Mouse (Mus musculus) hindbrain, postnatal 0 days (tissue): ENCODE measurements at regions not wholly inside any gene's neighbourhood (a gene's known extent, or its start where the extent isn't known, plus 50 kb on each side); places are given as distances from the start of the nearest gene placed in this dataset.

ENCODE experiments used
- ATAC-seq: fragments of 200-750 bp; cut with Nextera tagmentation; 2 replicates; pipeline ENCODE4 v1.8.0; 2017; ENCODE audit warnings: mild to moderate bottlenecking, moderate TSS enrichment, moderate library complexity
- DNase-seq: peaks from one replicate; pipeline ENCODE4 v3.0.0-alpha.2; 2015; ENCODE audit warnings: low spot score
- H3K27ac ChIP-seq: fragments of 300-500 bp; sonication (generic); 2 replicates; pipeline ENCODE4 v1.5.1; 2014; ENCODE audit warnings: mild to moderate bottlenecking
- H3K27me3 ChIP-seq: fragments of 300-500 bp; sonication (generic); 2 replicates; pipeline ENCODE4 v1.6.1; 2014; ENCODE audit warnings: low read length, mixed read lengths; ENCODE audit not compliant: insufficient read depth
- H3K36me3 ChIP-seq: fragments of 300-500 bp; sonication (generic); 2 replicates; pipeline ENCODE4 v1.6.1; 2014; ENCODE audit warnings: low read length, mixed read lengths; ENCODE audit not compliant: insufficient read depth
- H3K4me1 ChIP-seq: fragments of 300-500 bp; sonication (generic); 2 replicates; pipeline ENCODE4 v1.6.1; 2014; ENCODE audit warnings: antibody characterized with exemption, low read length, mixed read lengths; ENCODE audit not compliant: insufficient read depth
- H3K4me2 ChIP-seq: fragments of 300-500 bp; sonication (generic); 2 replicates; pipeline ENCODE4 v1.6.1; 2014; ENCODE audit warnings: low read depth, mild to moderate bottlenecking, low read length, moderate library complexity, mixed read lengths
- H3K4me3 ChIP-seq: fragments of 300-500 bp; sonication (generic); 2 replicates; pipeline ENCODE4 v1.5.1; 2014; ENCODE audit warnings: low read length
- H3K9ac ChIP-seq: fragments of 300-500 bp; sonication (generic); replicated peaks from 2 replicates; pipeline ENCODE4 v1.6.1; 2014; ENCODE audit warnings: mild to moderate bottlenecking, low read length, moderate library complexity, mixed read lengths
- H3K9me3 ChIP-seq: fragments of 300-500 bp; sonication (generic); 2 replicates; pipeline ENCODE4 v1.6.1; 2016; ENCODE audit warnings: low read length, mixed read lengths
- CTCF ChIP-seq: IDR thresholded peaks from 2 replicates; pipeline ENCODE4 v1.5.1; 2016; ENCODE audit warnings: antibody characterized with exemption, control low read depth, low read depth
- WGBS: fragments of 180-500 bp; shearing (Covaris S2); extraction: QIAGEN DNeasy Blood & Tissue Kit; methylation state at CpG from one replicate; pipeline ENCODE4 v1.1.7; 2014; 5-methylcytosine and 5-hydroxymethylcytosine counted together

DNA sequence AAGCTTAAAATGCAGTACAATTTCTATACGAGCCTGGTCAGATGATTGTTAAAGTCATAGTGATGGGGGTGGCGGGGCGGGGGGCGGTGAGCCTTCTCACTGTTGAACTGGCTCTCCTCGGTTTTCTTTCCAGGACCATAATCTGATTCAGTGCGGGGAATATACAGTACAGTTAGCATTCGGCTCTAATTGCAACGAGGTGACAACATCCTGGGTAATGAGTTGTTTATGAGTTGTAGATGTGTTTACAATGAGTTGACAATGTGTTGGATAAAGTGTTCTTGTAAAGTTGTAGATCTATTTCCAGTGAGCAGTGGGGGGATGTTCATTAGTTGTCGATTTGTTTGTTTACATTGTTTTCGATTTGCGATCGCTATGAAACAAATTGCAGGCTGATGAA, 440.6 kb upstream of the Dph6 start:
- ATAC-seq (no peak), DNase-seq (no peak)
- 82% methylated on average over 12 of the region's 12 CpGs for WGBS
- H3K27ac ChIP-seq: no peak overlapping the region
- no peak for TF ChIP-seq CTCF
- H3K4me3 ChIP-seq: no peak overlapping the region
- H3K9ac ChIP-seq: no peak overlapping the region
- no peaks in the 10 kb centered on the region for H3K9me3 ChIP-seq
- no peak overlapping the region for H3K4me2 ChIP-seq
- no peaks in the 10 kb centered on the region for H3K36me3 ChIP-seq
- no peaks in the 10 kb centered on the region for H3K27me3 ChIP-seq
- H3K4me1 ChIP-seq: no peaks in the 10 kb centered on the region

DNA sequence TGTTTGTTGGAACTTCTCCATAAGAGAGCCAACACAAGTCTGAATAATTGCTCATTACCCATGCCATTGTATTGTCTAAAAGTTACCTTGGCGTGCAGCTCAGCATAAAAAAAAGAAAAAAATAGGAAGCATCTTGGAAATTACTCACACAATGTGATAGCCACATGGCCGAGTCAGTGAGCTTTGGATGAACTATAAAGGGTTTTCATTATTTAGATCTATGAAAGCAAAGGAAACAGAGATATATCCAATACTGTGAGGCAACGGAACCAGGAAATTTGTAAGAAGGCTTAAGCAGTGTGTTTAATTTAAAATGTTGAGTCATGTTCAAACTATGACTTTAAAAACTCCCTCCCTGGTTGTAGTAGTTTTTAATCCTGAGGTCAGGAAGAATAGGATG, 446.7 kb upstream of the Dph6 start:
- ATAC-seq (no peak), DNase-seq (no peak)
- H3K9ac ChIP-seq: no peak overlapping the region
- no peak overlapping the region for H3K4me2 ChIP-seq
- H3K4me1 ChIP-seq: no peaks in the 10 kb centered on the region
- no peaks in the 10 kb centered on the region for H3K36me3 ChIP-seq
- TF ChIP-seq CTCF: no peak
- no peaks in the 10 kb centered on the region for H3K27me3 ChIP-seq
- no peak overlapping the region for H3K4me3 ChIP-seq
- WGBS: 82% methylated on average over 3 of the region's 3 CpGs
- H3K27ac ChIP-seq: no peak overlapping the region
- H3K9me3 ChIP-seq: no peaks in the 10 kb centered on the region

DNA sequence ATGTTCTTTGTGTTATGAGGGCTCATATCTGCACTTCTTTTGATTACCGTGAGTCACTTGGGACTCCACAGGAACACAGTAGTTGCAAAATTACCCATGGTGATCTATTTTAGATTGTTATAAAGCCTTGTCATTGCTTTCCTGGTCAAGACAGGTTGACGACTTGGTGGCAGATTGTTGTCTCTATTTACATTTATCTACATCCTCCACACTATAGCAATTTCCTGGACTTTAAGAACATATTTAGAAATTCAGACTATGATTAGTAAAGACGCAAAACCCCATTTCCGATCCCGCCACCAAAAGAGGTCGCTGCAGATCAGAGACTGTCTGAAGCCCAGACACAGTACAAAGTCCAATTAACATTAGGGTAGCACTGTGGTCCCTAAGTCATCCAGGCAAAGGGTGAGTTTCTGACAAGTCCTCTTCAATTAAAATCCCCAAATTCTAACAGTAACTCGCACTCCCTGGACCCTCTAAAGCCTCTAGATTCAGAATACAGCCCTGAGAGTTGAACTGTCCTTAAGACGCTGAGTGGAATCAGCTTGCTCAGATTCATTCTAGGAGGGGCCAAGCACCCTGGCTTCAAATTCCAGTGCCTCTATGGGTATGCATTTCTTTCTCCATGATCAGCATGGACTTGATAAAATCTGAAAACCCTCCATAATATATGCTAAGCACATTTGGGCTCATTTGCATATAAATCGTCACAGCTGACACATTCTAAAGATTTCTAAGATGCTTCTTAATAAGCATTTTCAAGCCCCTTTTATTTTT, 461.9 kb upstream of the BC052040 start:
- no peaks in the 10 kb centered on the region for H3K36me3 ChIP-seq
- H3K4me1 ChIP-seq: no peaks in the 10 kb centered on the region
- 66% methylated on average over 9 of the region's 9 CpGs for WGBS
- H3K27me3 ChIP-seq: no peaks in the 10 kb centered on the region
- DNase-seq: peak; percentile 5
- no peak for TF ChIP-seq CTCF
- no peak overlapping the region for H3K4me3 ChIP-seq
- no peak overlapping the region for H3K9ac ChIP-seq
- H3K27ac ChIP-seq: no peak overlapping the region
- no peak overlapping the region for H3K4me2 ChIP-seq
- ATAC-seq: no peak
- no peaks in the 10 kb centered on the region for H3K9me3 ChIP-seq

DNA sequence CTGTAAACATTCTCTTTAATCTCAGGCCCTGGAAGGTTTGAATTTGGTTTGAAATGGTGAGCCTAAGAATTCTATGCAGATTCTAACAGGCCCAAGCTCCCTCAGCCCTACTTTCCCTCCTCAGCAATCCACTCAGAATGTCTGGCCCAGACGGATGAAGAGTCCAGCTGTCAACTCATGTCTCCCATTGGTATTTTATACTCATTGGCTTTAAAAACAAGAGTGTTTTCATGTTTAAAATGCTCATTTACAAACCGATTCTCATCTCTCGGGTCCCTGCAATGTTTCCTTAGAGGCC, 461.4 kb upstream of the BC052040 start:
- no peaks in the 10 kb centered on the region for H3K36me3 ChIP-seq
- H3K9me3 ChIP-seq: no peaks in the 10 kb centered on the region
- H3K4me2 ChIP-seq: no peak overlapping the region
- WGBS: 35% methylated on average over 3 of the region's 3 CpGs
- no peak overlapping the region for H3K4me3 ChIP-seq
- ATAC-seq: no peak
- H3K4me1 ChIP-seq: no peaks in the 10 kb centered on the region
- DNase-seq: no peak
- no peak for TF ChIP-seq CTCF
- no peak overlapping the region for H3K9ac ChIP-seq
- no peaks in the 10 kb centered on the region for H3K27me3 ChIP-seq
- no peak overlapping the region for H3K27ac ChIP-seq

DNA sequence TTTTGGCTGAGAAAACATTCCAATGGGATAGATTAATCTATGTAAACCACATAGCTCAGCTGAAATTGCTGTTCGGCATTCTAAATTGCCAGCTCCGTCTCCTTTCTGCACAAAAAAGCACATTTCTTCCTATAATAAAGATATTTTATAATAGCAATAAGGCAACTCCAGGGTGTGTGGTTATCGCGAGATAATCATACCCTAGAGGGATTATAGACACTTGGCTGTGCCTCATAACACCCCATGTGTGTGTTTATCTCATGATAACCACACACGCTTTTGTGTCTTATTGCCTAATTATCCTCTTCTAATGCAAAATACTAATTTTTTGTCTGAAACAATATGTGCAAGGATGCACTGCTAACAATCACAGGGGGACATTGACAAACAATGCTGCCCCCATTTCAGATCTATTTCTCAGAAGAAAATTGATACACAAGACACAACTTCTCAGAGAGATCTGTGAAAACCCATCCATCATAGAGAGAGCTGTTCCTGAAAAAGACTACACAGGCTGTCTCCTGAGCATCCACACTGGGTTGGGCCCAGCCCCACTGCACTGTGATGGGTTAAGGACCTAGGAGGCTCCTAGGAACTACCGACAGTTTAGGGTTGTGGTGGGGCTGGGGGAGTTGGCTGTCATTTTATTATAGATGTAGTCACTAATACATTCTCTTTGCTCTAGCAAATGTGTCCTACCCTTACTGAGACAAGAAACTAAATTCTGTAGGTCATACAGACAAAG, 454.7 kb upstream of the BC052040 start:
- ATAC-seq (no peak), DNase-seq (no peak)
- Histone ChIP-seq H3K4me3 (no peak overlapping the region), H3K9ac (no peak overlapping the region), H3K27ac (no peak overlapping the region), H3K27me3 (no peaks in the 10 kb centered on the region), H3K4me2 (no peak overlapping the region), H3K9me3 (no peaks in the 10 kb centered on the region), H3K4me1 (no peaks in the 10 kb centered on the region), H3K36me3 (no peaks in the 10 kb centered on the region)
- TF ChIP-seq CTCF: no peak
- WGBS: 75% methylated on average over 6 of the region's 6 CpGs

DNA sequence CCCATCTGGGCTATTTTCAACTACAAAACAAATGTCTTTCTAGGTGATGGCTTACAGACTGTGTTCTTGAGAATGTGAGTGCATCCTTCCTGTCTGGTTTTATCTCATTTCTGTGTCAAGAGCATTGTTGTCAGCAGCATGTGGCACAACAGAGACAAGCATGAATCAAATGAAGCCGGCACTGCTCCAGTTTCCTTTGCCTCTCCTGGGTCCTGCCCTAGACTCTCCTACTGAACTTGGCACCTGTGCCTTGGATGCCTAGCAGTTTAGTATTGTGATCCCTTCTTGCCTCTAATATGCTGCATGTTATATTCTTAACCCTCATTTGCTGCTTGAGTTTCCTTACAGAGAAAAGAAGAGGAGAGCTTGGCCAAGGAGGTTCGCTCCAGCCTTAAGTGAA, 449.8 kb upstream of the BC052040 start:
- no peak for DNase-seq
- Histone ChIP-seq H3K9ac (no peak overlapping the region), H3K27ac (no peak overlapping the region), H3K36me3 (no peaks in the 10 kb centered on the region), H3K27me3 (no peaks in the 10 kb centered on the region), H3K4me1 (no peaks in the 10 kb centered on the region), H3K4me2 (no peak overlapping the region), H3K9me3 (no peaks in the 10 kb centered on the region), H3K4me3 (no peak overlapping the region)
- 44% methylated on average over 2 of the region's 2 CpGs for WGBS
- ATAC-seq: no peak
- TF ChIP-seq CTCF: no peak

DNA sequence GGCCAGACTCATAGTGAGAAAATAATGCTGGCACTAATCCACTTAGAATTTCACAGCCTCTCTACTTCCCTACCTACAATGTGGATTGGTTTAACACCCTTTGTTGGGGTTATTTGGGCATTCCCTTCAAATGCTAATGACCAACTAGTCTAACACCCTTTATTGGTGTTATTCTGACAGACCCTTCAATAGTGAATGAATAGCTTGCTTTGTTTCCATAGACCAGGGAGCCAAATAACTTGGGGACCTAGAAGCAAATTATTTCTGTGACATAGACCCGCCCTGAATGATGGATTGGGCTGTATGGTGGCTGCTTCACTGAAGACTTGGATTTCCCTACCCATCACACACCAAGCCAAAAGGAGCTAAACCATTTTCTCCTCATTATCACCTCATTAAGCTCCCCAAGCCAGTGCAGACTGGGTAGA, 449.3 kb upstream of the BC052040 start:
- DNase-seq (no peak), ATAC-seq (no peak)
- Histone ChIP-seq H3K9me3 (no peaks in the 10 kb centered on the region), H3K4me2 (no peak overlapping the region), H3K27ac (no peak overlapping the region), H3K9ac (no peak overlapping the region), H3K4me1 (no peaks in the 10 kb centered on the region), H3K27me3 (no peaks in the 10 kb centered on the region), H3K36me3 (no peaks in the 10 kb centered on the region), H3K4me3 (no peak overlapping the region)
- no peak for TF ChIP-seq CTCF
- WGBS: 23% methylated on average over 1 of the region's 1 CpGs
